Mouse (Mus musculus): ENCODE data around the gene Lrrc47. TPM values are rescaled to one million over a fixed set of nuclear protein-coding genes. Genes with fewer than 3 reads are reported as not detected.

Gene Lrrc47
- polyA plus RNA-seq, 1 experiment from 2014 or later: 28.3 TPM

GRCm38 (mm10) chr4:154006264-154006663 lies 5.3 kb upstream of the Lrrc47 start:
- H3K9me3 ChIP-seq (replicated peaks): no peaks in the 10 kb centered on the region
- H3K27me3 ChIP-seq (ENCODE audit: low read depth, poor library complexity, severe bottlenecking): no peaks in the 10 kb centered on the region
- peaks cover 56% of the 10 kb centered on the region for H3K36me3 ChIP-seq
- no peaks in the 10 kb centered on the region; the same call in none of the 2 replicates for H3K4me1 ChIP-seq
- WGBS: 95% methylated on average over 6 of the region's 6 CpGs
- H3K4me3 ChIP-seq: no peak overlapping the region
- H3K27ac ChIP-seq: no peak overlapping the region
- DNase-seq (ENCODE audit: low spot score): no peak

GRCm38 (mm10) chr4:154007759-154008158 lies 3.8 kb upstream of the Lrrc47 start:
- Histone ChIP-seq H3K4me3 (no peak overlapping the region), H3K4me1 (peaks cover 10% of the 10 kb centered on the region), H3K27ac (no peak overlapping the region), H3K9me3 (replicated peaks) (no peaks in the 10 kb centered on the region), H3K27me3 (ENCODE audit: low read depth, poor library complexity, severe bottlenecking) (no peaks in the 10 kb centered on the region), H3K36me3 (peaks cover 45% of the 10 kb centered on the region)
- DNase-seq (ENCODE audit: low spot score): no peak
- 89% methylated on average over 4 of the region's 4 CpGs for WGBS

- WGBS: 29% methylated on average over 13 of the region's 13 CpGs
- Histone ChIP-seq H3K4me1 (peaks cover 22% of the 10 kb centered on the region), H3K27me3 (ENCODE audit: low read depth, poor library complexity, severe bottlenecking) (no peaks in the 10 kb centered on the region), H3K27ac (peak overlapping the region; percentile 92), H3K9me3 (replicated peaks) (no peaks in the 10 kb centered on the region), H3K36me3 (peaks cover 40% of the 10 kb centered on the region), H3K4me3 (peak overlapping the region; percentile 100)
- no peak for DNase-seq (ENCODE audit: low spot score)
Measured at GRCm38 (mm10) chr4:154010907-154011645, 455 bp upstream of the Lrrc47 start.

GRCm38 (mm10) chr4:154012132-154012882 lies 776 bp downstream of the Lrrc47 start:
- Histone ChIP-seq H3K36me3 (peaks cover 40% of the 10 kb centered on the region), H3K4me3 (peak overlapping the region; percentile 100), H3K27me3 (ENCODE audit: low read depth, poor library complexity, severe bottlenecking) (no peaks in the 10 kb centered on the region), H3K4me1 (peaks cover 22% of the 10 kb centered on the region), H3K9me3 (replicated peaks) (no peaks in the 10 kb centered on the region), H3K27ac (peak overlapping the region; percentile 92)
- peak; percentile 53 for DNase-seq (ENCODE audit: low spot score)
- 3% methylated on average over 55 of the region's 55 CpGs for WGBS

GRCm38 (mm10) chr4:154015476-154015875 lies 3.9 kb downstream of the Lrrc47 start:
- H3K4me3 ChIP-seq: no peak overlapping the region
- H3K27me3 ChIP-seq (ENCODE audit: low read depth, poor library complexity, severe bottlenecking): no peaks in the 10 kb centered on the region
- WGBS: 92% methylated on average over 11 of the region's 11 CpGs
- H3K36me3 ChIP-seq: peaks cover 72% of the 10 kb centered on the region
- peaks cover 22% of the 10 kb centered on the region for H3K4me1 ChIP-seq
- H3K27ac ChIP-seq: no peak overlapping the region
- no peak for DNase-seq (ENCODE audit: low spot score)
- H3K9me3 ChIP-seq (replicated peaks): no peaks in the 10 kb centered on the region

- Histone ChIP-seq H3K27ac (no peak overlapping the region), H3K9me3 (replicated peaks) (no peaks in the 10 kb centered on the region), H3K36me3 (peaks cover 83% of the 10 kb centered on the region), H3K27me3 (ENCODE audit: low read depth, poor library complexity, severe bottlenecking) (peaks cover 16% of the 10 kb centered on the region), H3K4me1 (peaks cover 8% of the 10 kb centered on the region; the same call in 1 of the 2 replicates), H3K4me3 (no peak overlapping the region)
- WGBS: 77% methylated on average over 7 of the region's 7 CpGs
- peak; percentile 46 for DNase-seq (ENCODE audit: low spot score)
Measured at GRCm38 (mm10) chr4:154019571-154019970, 8.0 kb downstream of the Lrrc47 start.

- Histone ChIP-seq H3K27me3 (ENCODE audit: low read depth, poor library complexity, severe bottlenecking) (peaks cover 34% of the 10 kb centered on the region), H3K4me1 (peaks cover 21% of the 10 kb centered on the region), H3K9me3 (replicated peaks) (no peaks in the 10 kb centered on the region), H3K27ac (no peak overlapping the region), H3K4me3 (no peak overlapping the region), H3K36me3 (peaks cover 64% of the 10 kb centered on the region)
- 91% methylated on average over 9 of the region's 9 CpGs for WGBS
- DNase-seq (ENCODE audit: low spot score): no peak
Measured at GRCm38 (mm10) chr4:154021432-154021831, 9.9 kb downstream of the Lrrc47 start.

- H3K36me3 ChIP-seq: peaks cover 54% of the 10 kb centered on the region
- H3K27ac ChIP-seq: no peak overlapping the region
- peaks cover 23% of the 10 kb centered on the region for H3K4me1 ChIP-seq
- DNase-seq (ENCODE audit: low spot score): no peak
- H3K27me3 ChIP-seq (ENCODE audit: low read depth, poor library complexity, severe bottlenecking): peaks cover 44% of the 10 kb centered on the region
- H3K9me3 ChIP-seq (replicated peaks): no peaks in the 10 kb centered on the region
- H3K4me3 ChIP-seq: no peak overlapping the region
- 81% methylated on average over 4 of the region's 4 CpGs for WGBS
Measured at GRCm38 (mm10) chr4:154022407-154022806, 10.9 kb downstream of the Lrrc47 start.

- H3K36me3 ChIP-seq: peaks cover 50% of the 10 kb centered on the region
- 50% methylated on average over 4 of the region's 4 CpGs for WGBS
Measured at GRCm38 (mm10) chr4:154022844-154023243, 11.3 kb downstream of the Lrrc47 start.

GRCm38 (mm10) chr4:154023754-154024601 lies 12.4 kb downstream of the Lrrc47 start:
- no peaks in the 10 kb centered on the region for H3K9me3 ChIP-seq (replicated peaks)
- no peak overlapping the region; the same call in 1 of the 2 replicates for H3K4me3 ChIP-seq
- WGBS: 22% methylated on average over 8 of the region's 8 CpGs
- H3K4me1 ChIP-seq: peaks cover 23% of the 10 kb centered on the region
- H3K27ac ChIP-seq: no peak overlapping the region
- peaks cover 52% of the 10 kb centered on the region for H3K27me3 ChIP-seq (ENCODE audit: low read depth, poor library complexity, severe bottlenecking)
- DNase-seq (ENCODE audit: low spot score): no peak
- H3K36me3 ChIP-seq: peaks cover 39% of the 10 kb centered on the region

More at GRCm38 (mm10) chr4:154022844-154023243, 11.3 kb downstream of the Lrrc47 start:
- Histone ChIP-seq H3K9me3 (replicated peaks) (no peaks in the 10 kb centered on the region), H3K27ac (no peak overlapping the region), H3K4me1 (peaks cover 23% of the 10 kb centered on the region), H3K27me3 (ENCODE audit: low read depth, poor library complexity, severe bottlenecking) (peaks cover 48% of the 10 kb centered on the region), H3K4me3 (no peak overlapping the region)
- DNase-seq (ENCODE audit: low spot score): no peak

GRCm38 (mm10) chr4:154024729-154025521 lies 13.4 kb downstream of the Lrrc47 start:
- Histone ChIP-seq H3K27me3 (ENCODE audit: low read depth, poor library complexity, severe bottlenecking) (peaks cover 52% of the 10 kb centered on the region), H3K4me1 (peaks cover 23% of the 10 kb centered on the region), H3K36me3 (peaks cover 29% of the 10 kb centered on the region), H3K27ac (peak overlapping the region; percentile 53; the same call in 1 of the 2 replicates), H3K4me3 (peak overlapping the region; percentile 50), H3K9me3 (replicated peaks) (no peaks in the 10 kb centered on the region)
- 40% methylated on average over 17 of the region's 17 CpGs for WGBS
- no peak for DNase-seq (ENCODE audit: low spot score)
